Mouse (Mus musculus): ENCODE measurements at regions not wholly inside any gene's neighbourhood (a gene's known extent, or its start where the extent isn't known, plus 50 kb on each side); places are given as distances from the start of the nearest gene placed in this dataset.

- no peak overlapping the region for H3K9ac ChIP-seq (replicated peaks; ENCODE audit: low read length)
- no peak for DNase-seq
- H3K4me2 ChIP-seq (ENCODE audit: low read length): no peak overlapping the region
- H3K4me3 ChIP-seq (replicated peaks; ENCODE audit: low read depth, low read length): no peak overlapping the region
- no peak for ATAC-seq (ENCODE audit: low FRiP score, low TSS enrichment)
- H3K27me3 ChIP-seq (ENCODE audit: control insufficient read depth, insufficient read depth, low read length): no peaks in the 10 kb centered on the region
- no peaks in the 10 kb centered on the region for H3K9me3 ChIP-seq (ENCODE audit: control insufficient read depth, low read length)
- no peaks in the 10 kb centered on the region for H3K4me1 ChIP-seq (ENCODE audit: control insufficient read depth, insufficient read depth, low read length)
- no peaks in the 10 kb centered on the region for H3K36me3 ChIP-seq (ENCODE audit: control insufficient read depth, insufficient read depth, low read length)
- no peak overlapping the region for H3K27ac ChIP-seq (replicated peaks; ENCODE audit: low read depth, low read length)
- WGBS: 78% methylated on average over 6 of the region's 6 CpGs
Measured at GRCm38 (mm10) chr10:56486584-56486983, 109.5 kb downstream of the Gja1 start.

- no peak for ATAC-seq (ENCODE audit: low FRiP score, low TSS enrichment)
- no peak overlapping the region for H3K9ac ChIP-seq (replicated peaks; ENCODE audit: low read length)
- DNase-seq: no peak
- no peak overlapping the region for H3K4me2 ChIP-seq (ENCODE audit: low read length)
- H3K4me1 ChIP-seq (ENCODE audit: control insufficient read depth, insufficient read depth, low read length): no peaks in the 10 kb centered on the region
- no peaks in the 10 kb centered on the region for H3K9me3 ChIP-seq (ENCODE audit: control insufficient read depth, low read length)
- no peak overlapping the region for H3K27ac ChIP-seq (replicated peaks; ENCODE audit: low read depth, low read length)
- no peaks in the 10 kb centered on the region for H3K36me3 ChIP-seq (ENCODE audit: control insufficient read depth, insufficient read depth, low read length)
- H3K27me3 ChIP-seq (ENCODE audit: control insufficient read depth, insufficient read depth, low read length): no peaks in the 10 kb centered on the region
- H3K4me3 ChIP-seq (replicated peaks; ENCODE audit: low read depth, low read length): no peak overlapping the region
- 78% methylated on average over 1 of the region's 1 CpGs for WGBS
Measured at GRCm38 (mm10) chr10:56493461-56493860, 116.3 kb downstream of the Gja1 start.

- H3K4me3 ChIP-seq (replicated peaks; ENCODE audit: low read depth, low read length): no peak overlapping the region
- no peak overlapping the region for H3K9ac ChIP-seq (replicated peaks; ENCODE audit: low read length)
- DNase-seq: no peak
- no peaks in the 10 kb centered on the region for H3K36me3 ChIP-seq (ENCODE audit: control insufficient read depth, insufficient read depth, low read length)
- no peaks in the 10 kb centered on the region for H3K9me3 ChIP-seq (ENCODE audit: control insufficient read depth, low read length)
- no peaks in the 10 kb centered on the region for H3K27me3 ChIP-seq (ENCODE audit: control insufficient read depth, insufficient read depth, low read length)
- no peaks in the 10 kb centered on the region for H3K4me1 ChIP-seq (ENCODE audit: control insufficient read depth, insufficient read depth, low read length)
- no peak overlapping the region for H3K27ac ChIP-seq (replicated peaks; ENCODE audit: low read depth, low read length)
- 92% methylated on average over 4 of the region's 4 CpGs for WGBS
- no peak for ATAC-seq (ENCODE audit: low FRiP score, low TSS enrichment)
- no peak overlapping the region for H3K4me2 ChIP-seq (ENCODE audit: low read length)
Measured at GRCm38 (mm10) chr10:56495352-56495751, 118.2 kb downstream of the Gja1 start.

- H3K4me1 ChIP-seq (ENCODE audit: control insufficient read depth, insufficient read depth, low read length): no peaks in the 10 kb centered on the region
- no peak for DNase-seq
- H3K36me3 ChIP-seq (ENCODE audit: control insufficient read depth, insufficient read depth, low read length): no peaks in the 10 kb centered on the region
- H3K9me3 ChIP-seq (ENCODE audit: control insufficient read depth, low read length): no peaks in the 10 kb centered on the region
- no peak overlapping the region for H3K27ac ChIP-seq (replicated peaks; ENCODE audit: low read depth, low read length)
- no peak overlapping the region for H3K4me2 ChIP-seq (ENCODE audit: low read length)
- H3K9ac ChIP-seq (replicated peaks; ENCODE audit: low read length): no peak overlapping the region
- H3K27me3 ChIP-seq (ENCODE audit: control insufficient read depth, insufficient read depth, low read length): no peaks in the 10 kb centered on the region
- 89% methylated on average over 1 of the region's 1 CpGs for WGBS
- no peak overlapping the region for H3K4me3 ChIP-seq (replicated peaks; ENCODE audit: low read depth, low read length)
- no peak for ATAC-seq (ENCODE audit: low FRiP score, low TSS enrichment)
Measured at GRCm38 (mm10) chr10:56519041-56519440, 141.9 kb downstream of the Gja1 start.

GRCm38 (mm10) chr10:56525791-56526190 lies 148.7 kb downstream of the Gja1 start:
- Histone ChIP-seq H3K4me3 (replicated peaks; ENCODE audit: low read depth, low read length) (no peak overlapping the region), H3K9ac (replicated peaks; ENCODE audit: low read length) (no peak overlapping the region), H3K4me1 (ENCODE audit: control insufficient read depth, insufficient read depth, low read length) (no peaks in the 10 kb centered on the region), H3K27me3 (ENCODE audit: control insufficient read depth, insufficient read depth, low read length) (no peaks in the 10 kb centered on the region), H3K27ac (replicated peaks; ENCODE audit: low read depth, low read length) (no peak overlapping the region), H3K9me3 (ENCODE audit: control insufficient read depth, low read length) (no peaks in the 10 kb centered on the region), H3K4me2 (ENCODE audit: low read length) (no peak overlapping the region), H3K36me3 (ENCODE audit: control insufficient read depth, insufficient read depth, low read length) (no peaks in the 10 kb centered on the region)
- DNase-seq (no peak), ATAC-seq (ENCODE audit: low FRiP score, low TSS enrichment) (no peak)
- 88% methylated on average over 2 of the region's 2 CpGs for WGBS

GRCm38 (mm10) chr10:56537091-56537490 lies 160.0 kb downstream of the Gja1 start:
- Histone ChIP-seq H3K9ac (replicated peaks; ENCODE audit: low read length) (no peak overlapping the region), H3K27ac (replicated peaks; ENCODE audit: low read depth, low read length) (no peak overlapping the region), H3K4me1 (ENCODE audit: control insufficient read depth, insufficient read depth, low read length) (no peaks in the 10 kb centered on the region), H3K27me3 (ENCODE audit: control insufficient read depth, insufficient read depth, low read length) (no peaks in the 10 kb centered on the region), H3K4me2 (ENCODE audit: low read length) (no peak overlapping the region), H3K36me3 (ENCODE audit: control insufficient read depth, insufficient read depth, low read length) (no peaks in the 10 kb centered on the region), H3K4me3 (replicated peaks; ENCODE audit: low read depth, low read length) (no peak overlapping the region), H3K9me3 (ENCODE audit: control insufficient read depth, low read length) (no peaks in the 10 kb centered on the region)
- 79% methylated on average over 4 of the region's 4 CpGs for WGBS
- ATAC-seq (ENCODE audit: low FRiP score, low TSS enrichment): no peak
- DNase-seq: no peak

- WGBS: 89% methylated on average over 5 of the region's 5 CpGs
- ATAC-seq (ENCODE audit: low FRiP score, low TSS enrichment) (no peak), DNase-seq (no peak)
- Histone ChIP-seq H3K9me3 (ENCODE audit: control insufficient read depth, low read length) (no peaks in the 10 kb centered on the region), H3K36me3 (ENCODE audit: control insufficient read depth, insufficient read depth, low read length) (no peaks in the 10 kb centered on the region), H3K4me3 (replicated peaks; ENCODE audit: low read depth, low read length) (no peak overlapping the region), H3K27me3 (ENCODE audit: control insufficient read depth, insufficient read depth, low read length) (no peaks in the 10 kb centered on the region), H3K4me1 (ENCODE audit: control insufficient read depth, insufficient read depth, low read length) (no peaks in the 10 kb centered on the region), H3K4me2 (ENCODE audit: low read length) (no peak overlapping the region), H3K9ac (replicated peaks; ENCODE audit: low read length) (no peak overlapping the region), H3K27ac (replicated peaks; ENCODE audit: low read depth, low read length) (no peak overlapping the region)
Measured at GRCm38 (mm10) chr10:56539827-56540511, 162.8 kb downstream of the Gja1 start.

GRCm38 (mm10) chr10:56542106-56542505 lies 165.0 kb downstream of the Gja1 start:
- DNase-seq: no peak
- WGBS: 81% methylated on average over 3 of the region's 3 CpGs
- no peaks in the 10 kb centered on the region for H3K27me3 ChIP-seq (ENCODE audit: control insufficient read depth, insufficient read depth, low read length)
- no peak overlapping the region for H3K4me3 ChIP-seq (replicated peaks; ENCODE audit: low read depth, low read length)
- H3K4me2 ChIP-seq (ENCODE audit: low read length): no peak overlapping the region
- ATAC-seq (ENCODE audit: low FRiP score, low TSS enrichment): no peak
- H3K9me3 ChIP-seq (ENCODE audit: control insufficient read depth, low read length): no peaks in the 10 kb centered on the region
- H3K4me1 ChIP-seq (ENCODE audit: control insufficient read depth, insufficient read depth, low read length): no peaks in the 10 kb centered on the region
- no peak overlapping the region for H3K9ac ChIP-seq (replicated peaks; ENCODE audit: low read length)
- H3K36me3 ChIP-seq (ENCODE audit: control insufficient read depth, insufficient read depth, low read length): no peaks in the 10 kb centered on the region
- no peak overlapping the region for H3K27ac ChIP-seq (replicated peaks; ENCODE audit: low read depth, low read length)

GRCm38 (mm10) chr10:56545989-56546388 lies 168.9 kb downstream of the Gja1 start:
- Histone ChIP-seq H3K9me3 (ENCODE audit: control insufficient read depth, low read length) (no peaks in the 10 kb centered on the region), H3K9ac (replicated peaks; ENCODE audit: low read length) (no peak overlapping the region), H3K4me2 (ENCODE audit: low read length) (no peak overlapping the region), H3K4me3 (replicated peaks; ENCODE audit: low read depth, low read length) (no peak overlapping the region), H3K36me3 (ENCODE audit: control insufficient read depth, insufficient read depth, low read length) (no peaks in the 10 kb centered on the region), H3K27me3 (ENCODE audit: control insufficient read depth, insufficient read depth, low read length) (no peaks in the 10 kb centered on the region), H3K4me1 (ENCODE audit: control insufficient read depth, insufficient read depth, low read length) (no peaks in the 10 kb centered on the region), H3K27ac (replicated peaks; ENCODE audit: low read depth, low read length) (no peak overlapping the region)
- DNase-seq: no peak
- WGBS: 87% methylated on average over 3 of the region's 3 CpGs
- no peak for ATAC-seq (ENCODE audit: low FRiP score, low TSS enrichment)
